Mouse (Mus musculus) kidney, postnatal 25 days (tissue): ENCODE measurements around the gene Tmem245.
"Not testable (repeated sequence)": the region's sequence is repeated elsewhere in the genome, so short reads cannot be mapped to it uniquely, and the experiment has no call there.

Experiments used
- DNase-seq, 2 experiments: peaks; one replicate each; pipeline ENCODE4 v3.0.0; 2021; ENCODE audit warnings: mixed read lengths in 2 of 2

Gene Tmem245

GRCm38 (mm10) chr4:56922229-56922628 is 25.0 kb downstream of the Tmem245 start:
- no peak for DNase-seq

GRCm38 (mm10) chr4:56915732-56916325 is 31.4 kb downstream of the Tmem245 start:
- DNase-seq, result no peak

GRCm38 (mm10) chr4:56914761-56915160 is 32.5 kb downstream of the Tmem245 start:
- DNase-seq, result no peak

GRCm38 (mm10) chr4:56914338-56914737 is 32.9 kb downstream of the Tmem245 start:
- DNase-seq, result no peak

- no peak for DNase-seq
Measured at GRCm38 (mm10) chr4:56912382-56913001, 34.7 kb downstream of the Tmem245 start.

- DNase-seq, result no peak
Measured at GRCm38 (mm10) chr4:56909568-56909967, 37.7 kb downstream of the Tmem245 start.

- DNase-seq, result no peak
Measured at GRCm38 (mm10) chr4:56907671-56908070, 39.6 kb downstream of the Tmem245 start.

- DNase-seq, result no peak
Measured at GRCm38 (mm10) chr4:56906926-56907325, 40.3 kb downstream of the Tmem245 start.

GRCm38 (mm10) chr4:56905507-56905906 is 41.7 kb downstream of the Tmem245 start:
- DNase-seq, result no peak

GRCm38 (mm10) chr4:56901671-56902070 is 45.6 kb downstream of the Tmem245 start:
- peak in 1 of 2 experiments; percentile 40 for DNase-seq

- DNase-seq, result no peak
Measured at GRCm38 (mm10) chr4:56899216-56899615, 48.0 kb downstream of the Tmem245 start.

- DNase-seq, result no peak
Measured at GRCm38 (mm10) chr4:56897511-56897910, 49.7 kb downstream of the Tmem245 start.

- no peak for DNase-seq
Measured at GRCm38 (mm10) chr4:56894196-56894595, 53.0 kb downstream of the Tmem245 start.

GRCm38 (mm10) chr4:56892501-56893115 is 54.6 kb downstream of the Tmem245 start:
- DNase-seq, result no peak

- peak in 1 of 2 experiments; percentile 23 for DNase-seq
Measured at GRCm38 (mm10) chr4:56888483-56888882, 58.8 kb downstream of the Tmem245 start.

- DNase-seq, result no peak
Measured at GRCm38 (mm10) chr4:56886286-56886979, 60.8 kb downstream of the Tmem245 start.

GRCm38 (mm10) chr4:56880036-56880703 is 67.1 kb downstream of the Tmem245 start:
- DNase-seq, result no peak

GRCm38 (mm10) chr4:56878971-56879370 is 68.3 kb downstream of the Tmem245 start:
- no peak for DNase-seq

- DNase-seq, result not testable (repeated sequence)
Measured at GRCm38 (mm10) chr4:56870541-56870940, 76.7 kb downstream of the Tmem245 start.

- DNase-seq, result no peak
Measured at GRCm38 (mm10) chr4:56867761-56868160, 79.5 kb downstream of the Tmem245 start.

- DNase-seq, result no peak
Measured at GRCm38 (mm10) chr4:56865971-56866370, 81.3 kb downstream of the Tmem245 start.

- peak; percentile 96 to 98 for DNase-seq
Measured at GRCm38 (mm10) chr4:56865003-56865511, 82.2 kb downstream of the Tmem245 start, which contains the start of gene Ctnnal1. Gene Ctnnal1, minus strand, starts transcription at chr4:56865188.
